Mouse (Mus musculus) midbrain, embryonic 13.5 days (tissue): ENCODE results near the gene Cdh1. TPM values are rescaled to one million over a fixed set of nuclear protein-coding genes. Genes with fewer than 3 reads are reported as not detected.

Source experiments
- ATAC-seq: fragments of 200-750 bp; cut with Nextera tagmentation; 2 replicates; pipeline ENCODE4 v1.8.0; 2017; ENCODE audit warnings: mild to moderate bottlenecking, moderate TSS enrichment, moderate library complexity
- H3K27ac ChIP-seq: fragments of 300-500 bp; sonication (generic); 2 replicates; pipeline ENCODE4 v1.5.1; 2015; ENCODE audit warnings: inconsistent platforms, mild to moderate bottlenecking, moderate library complexity
- H3K27me3 ChIP-seq: fragments of 300-500 bp; sonication (generic); 2 replicates; pipeline ENCODE4 v1.6.1; 2015; ENCODE audit warnings: mild to moderate bottlenecking, inconsistent platforms
- H3K36me3 ChIP-seq: fragments of 300-500 bp; sonication (generic); 2 replicates; pipeline ENCODE4 v1.6.1; 2015; ENCODE audit warnings: mild to moderate bottlenecking, inconsistent platforms
- H3K4me1 ChIP-seq: fragments of 300-500 bp; sonication (generic); replicated peaks from 2 replicates; pipeline ENCODE4 v1.6.1; 2015; ENCODE audit warnings: inconsistent platforms
- H3K4me2 ChIP-seq: fragments of 300-500 bp; sonication (generic); replicated peaks from 2 replicates; pipeline ENCODE4 v1.6.1; 2015; ENCODE audit warnings: moderate library complexity, mild to moderate bottlenecking, inconsistent platforms
- H3K4me3 ChIP-seq: fragments of 300-500 bp; sonication (generic); replicated peaks from 2 replicates; pipeline ENCODE4 v1.5.1; 2015; ENCODE audit warnings: mild to moderate bottlenecking, inconsistent platforms
- H3K9ac ChIP-seq: fragments of 300-500 bp; sonication (generic); replicated peaks from 2 replicates; pipeline ENCODE4 v1.6.1; 2015; ENCODE audit warnings: mild to moderate bottlenecking, inconsistent platforms
- H3K9me3 ChIP-seq: fragments of 300-500 bp; sonication (generic); 2 replicates; pipeline ENCODE4 v1.6.1; 2016; ENCODE audit warnings: mild to moderate bottlenecking, inconsistent platforms
- WGBS: fragments of 180-500 bp; shearing (Covaris S2); methylation state at CpG from one replicate; pipeline ENCODE4 v1.1.7; 2015; 5-methylcytosine and 5-hydroxymethylcytosine counted together
- polyA plus RNA-seq: library from polyadenylated mRNA; unstranded; fragments of >200 nt; fragmentation: Nextera tagmentation; extraction: Ambion mirVana; gene quantifications from 2 replicates; pipeline ENCODE4 v1.2.1, GENCODE M21; 2015

The Cdh1 gene
- polyA plus RNA-seq, 1 experiment from 2014 or later, result 3.3 TPM

DNA sequence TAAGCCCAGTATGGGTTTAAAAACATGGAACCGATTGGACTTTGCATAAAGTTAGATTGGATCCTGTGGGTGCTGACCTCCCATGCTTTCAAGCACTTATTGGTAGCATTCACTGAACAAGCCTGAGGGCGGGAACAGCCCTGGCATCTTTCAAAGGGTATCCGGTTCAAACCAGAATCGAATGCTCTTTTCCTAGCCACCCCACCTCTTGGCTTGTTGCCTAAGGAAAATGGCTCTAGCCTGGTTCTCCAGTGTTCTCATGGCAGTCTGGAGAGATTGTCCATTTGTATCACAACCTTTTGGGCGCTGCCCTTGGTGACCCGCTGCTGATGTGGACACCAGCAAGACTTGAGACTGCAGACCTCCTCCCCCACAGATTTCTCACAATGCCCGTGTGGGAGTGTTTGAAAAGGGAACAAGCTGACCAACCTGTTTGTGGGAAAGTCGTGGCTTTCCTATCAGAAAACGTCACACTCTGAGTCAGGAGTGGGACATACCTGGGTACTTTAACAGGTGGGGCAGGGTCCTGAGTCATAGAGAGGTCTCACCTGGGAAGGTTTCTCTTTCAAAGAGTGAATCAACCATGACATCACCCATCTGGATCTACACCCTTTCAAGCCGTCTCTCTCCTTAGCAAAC, 12.6 kb downstream of the Cdh1 start:
- no peak for ATAC-seq
- no peaks in the 10 kb centered on the region for H3K36me3 ChIP-seq
- no peak overlapping the region for H3K27ac ChIP-seq
- H3K4me1 ChIP-seq, result peaks cover 6% of the 10 kb centered on the region
- H3K4me2 ChIP-seq, result no peak overlapping the region
- no peaks in the 10 kb centered on the region for H3K9me3 ChIP-seq
- H3K9ac ChIP-seq, result no peak overlapping the region
- 80% methylated on average over 10 of the region's 10 CpGs for WGBS
- 0 out of 2 replicates have a peak, but pooled peaks cover 4% of the 10 kb centered on the region for H3K27me3 ChIP-seq
- H3K4me3 ChIP-seq, result no peak overlapping the region

- 38% methylated on average over 4 of the region's 4 CpGs for WGBS
- H3K36me3 ChIP-seq, result no peaks in the 10 kb centered on the region
- no peak overlapping the region for H3K4me2 ChIP-seq
- 0 out of 2 replicates have a peak, but pooled peaks cover 4% of the 10 kb centered on the region for H3K27me3 ChIP-seq
- H3K27ac ChIP-seq, result no peak overlapping the region
- peaks cover 6% of the 10 kb centered on the region for H3K4me1 ChIP-seq
- H3K9me3 ChIP-seq, result no peaks in the 10 kb centered on the region
- ATAC-seq, result no peak
- no peak overlapping the region for H3K9ac ChIP-seq
- H3K4me3 ChIP-seq, result no peak overlapping the region
Observed at GRCm38 (mm10) chr8:106616679-106617078, 13.5 kb downstream of the Cdh1 start.

DNA sequence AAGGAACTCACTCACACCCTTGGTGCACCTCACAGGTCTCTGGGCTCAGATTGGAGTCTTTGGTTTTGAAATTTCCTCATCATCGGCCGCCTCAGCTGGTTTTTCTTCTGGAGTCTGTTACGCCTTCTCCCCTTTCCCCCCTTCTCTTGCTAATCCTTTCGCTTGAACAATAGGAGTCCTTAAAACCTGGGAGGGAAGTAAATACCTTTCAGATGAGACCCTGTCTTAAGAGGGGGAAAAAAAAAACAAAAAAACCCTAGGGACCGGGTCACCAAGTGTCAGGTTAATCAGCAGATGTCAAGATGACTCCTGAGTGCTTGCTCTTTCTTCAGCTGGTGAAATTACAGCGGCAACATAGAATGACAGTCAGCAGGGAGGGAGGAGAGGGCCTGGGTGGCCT, 14.0 kb downstream of the Cdh1 start:
- Histone ChIP-seq H3K27ac (no peak overlapping the region), H3K9me3 (no peaks in the 10 kb centered on the region), H3K27me3 (0 out of 2 replicates have a peak, but pooled peaks cover 4% of the 10 kb centered on the region), H3K36me3 (no peaks in the 10 kb centered on the region), H3K4me3 (no peak overlapping the region), H3K4me1 (peaks cover 6% of the 10 kb centered on the region), H3K9ac (no peak overlapping the region), H3K4me2 (no peak overlapping the region)
- WGBS, result 11% methylated on average over 6 of the region's 6 CpGs
- ATAC-seq, result no peak

GRCm38 (mm10) chr8:106617865-106618264, 14.7 kb downstream of the Cdh1 start:
- H3K36me3 ChIP-seq, result no peaks in the 10 kb centered on the region
- no peak overlapping the region for H3K27ac ChIP-seq
- WGBS, result 75% methylated on average over 6 of the region's 6 CpGs
- H3K4me2 ChIP-seq, result no peak overlapping the region
- no peaks in the 10 kb centered on the region for H3K9me3 ChIP-seq
- no peak overlapping the region for H3K4me3 ChIP-seq
- H3K4me1 ChIP-seq, result peaks cover 6% of the 10 kb centered on the region
- 0 out of 2 replicates have a peak, but pooled peaks cover 4% of the 10 kb centered on the region for H3K27me3 ChIP-seq
- H3K9ac ChIP-seq, result no peak overlapping the region
- ATAC-seq, result no peak

DNA sequence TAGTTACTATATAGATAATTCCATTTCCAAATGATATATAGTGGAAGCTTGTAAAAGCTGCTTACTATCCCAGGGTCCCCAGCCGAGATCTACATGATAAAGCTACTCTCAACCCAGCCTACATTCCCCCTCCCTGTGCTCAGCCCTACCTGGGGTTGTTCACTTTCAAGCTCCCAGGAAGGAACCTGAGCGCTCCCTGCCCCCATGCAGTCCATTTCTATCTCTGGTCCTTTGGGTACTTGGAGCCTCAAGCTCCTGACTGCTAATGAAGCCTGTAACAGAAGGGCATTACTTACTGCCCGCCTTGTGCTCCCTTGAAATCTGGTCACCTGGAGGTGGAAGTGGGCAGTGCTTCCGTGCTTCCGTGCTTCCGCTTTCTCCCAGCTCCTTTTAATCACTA, 15.2 kb downstream of the Cdh1 start:
- H3K4me1 ChIP-seq, result peaks cover 6% of the 10 kb centered on the region
- H3K4me3 ChIP-seq, result no peak overlapping the region
- H3K9me3 ChIP-seq, result no peaks in the 10 kb centered on the region
- H3K9ac ChIP-seq, result no peak overlapping the region
- ATAC-seq, result no peak
- H3K27ac ChIP-seq, result no peak overlapping the region
- no peaks in the 10 kb centered on the region for H3K36me3 ChIP-seq
- H3K27me3 ChIP-seq, result 0 out of 2 replicates have a peak, but pooled peaks cover 4% of the 10 kb centered on the region
- 68% methylated on average over 6 of the region's 6 CpGs for WGBS
- no peak overlapping the region for H3K4me2 ChIP-seq

DNA sequence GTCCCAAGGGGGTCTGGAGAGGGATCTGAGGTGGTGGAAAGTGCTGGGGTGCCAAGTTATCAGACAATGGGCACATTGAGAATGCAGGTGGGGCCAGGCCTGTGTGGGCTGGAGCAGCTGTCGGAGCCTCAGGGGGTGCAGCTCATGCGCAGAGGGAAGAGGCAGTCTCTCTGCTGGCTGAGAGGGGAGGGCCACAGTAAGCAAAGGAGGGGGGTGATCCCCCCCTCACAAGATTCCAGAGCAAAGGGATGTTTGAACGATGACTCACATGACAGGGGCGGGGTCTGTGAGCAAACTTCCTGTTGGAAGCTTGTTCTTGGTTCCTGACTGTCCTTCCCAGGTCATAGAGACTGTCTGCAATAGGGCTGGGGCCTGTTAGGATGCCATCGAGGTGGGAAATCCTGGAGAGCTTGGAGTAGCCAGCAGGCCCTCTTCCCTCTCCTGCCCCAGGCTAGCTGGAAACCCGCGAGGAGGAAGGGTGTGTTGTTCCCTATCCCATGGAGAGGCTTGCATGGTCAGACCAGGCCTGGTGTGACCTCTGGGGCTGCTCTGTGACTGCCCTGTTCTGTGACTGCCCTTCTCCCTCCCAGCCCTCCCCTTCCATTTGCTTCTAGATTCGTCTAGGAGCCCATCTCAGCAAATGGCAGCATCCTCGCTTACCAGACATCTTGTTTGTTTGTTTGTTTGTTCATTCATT, 16.5 kb downstream of the Cdh1 start:
- Histone ChIP-seq H3K4me3 (no peak overlapping the region), H3K36me3 (no peaks in the 10 kb centered on the region), H3K27ac (no peak overlapping the region), H3K27me3 (0 out of 2 replicates have a peak, but pooled peaks cover 4% of the 10 kb centered on the region), H3K4me2 (no peak overlapping the region), H3K9me3 (no peaks in the 10 kb centered on the region), H3K9ac (no peak overlapping the region), H3K4me1 (peaks cover 6% of the 10 kb centered on the region)
- 61% methylated on average over 9 of the region's 9 CpGs for WGBS
- peak; percentile 45 for ATAC-seq

- 97% methylated on average over 2 of the region's 2 CpGs for WGBS
- Histone ChIP-seq H3K27me3 (0 out of 2 replicates have a peak, but pooled peaks cover 4% of the 10 kb centered on the region), H3K9ac (no peak overlapping the region), H3K4me1 (peaks cover 6% of the 10 kb centered on the region), H3K36me3 (no peaks in the 10 kb centered on the region), H3K9me3 (no peaks in the 10 kb centered on the region), H3K4me2 (no peak overlapping the region), H3K27ac (no peak overlapping the region), H3K4me3 (no peak overlapping the region)
- no peak for ATAC-seq
Observed at GRCm38 (mm10) chr8:106620488-106620887, 17.3 kb downstream of the Cdh1 start.

DNA sequence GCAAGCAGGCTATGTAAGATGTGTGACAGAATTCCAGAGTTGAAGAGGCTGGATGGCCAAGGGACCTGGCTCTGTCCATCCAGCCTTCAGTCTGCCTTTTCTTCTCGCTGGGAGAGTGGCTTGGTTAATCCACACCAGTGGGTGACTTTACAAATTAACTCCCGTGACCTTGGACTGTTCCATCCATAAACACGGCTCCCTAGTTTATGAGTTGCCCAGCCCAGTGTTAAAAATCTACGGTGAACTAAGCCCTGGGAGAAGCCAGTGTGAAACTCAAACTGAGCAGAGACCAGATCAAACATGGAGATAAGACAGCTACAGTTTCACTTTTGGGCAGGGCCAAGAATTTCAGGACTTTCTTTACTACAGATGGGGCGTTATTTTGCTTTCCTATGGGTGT, 19.9 kb downstream of the Cdh1 start:
- Histone ChIP-seq H3K4me1 (peaks cover 6% of the 10 kb centered on the region), H3K27ac (no peak overlapping the region), H3K27me3 (no peaks in the 10 kb centered on the region), H3K9me3 (no peaks in the 10 kb centered on the region), H3K4me3 (no peak overlapping the region), H3K9ac (no peak overlapping the region), H3K4me2 (no peak overlapping the region), H3K36me3 (no peaks in the 10 kb centered on the region)
- WGBS, result 82% methylated on average over 5 of the region's 5 CpGs
- no peak for ATAC-seq

GRCm38 (mm10) chr8:106623451-106623850, 20.3 kb downstream of the Cdh1 start:
- H3K9ac ChIP-seq, result no peak overlapping the region
- no peak for ATAC-seq
- H3K27me3 ChIP-seq, result no peaks in the 10 kb centered on the region
- H3K4me3 ChIP-seq, result no peak overlapping the region
- no peaks in the 10 kb centered on the region for H3K9me3 ChIP-seq
- no peak overlapping the region for H3K4me2 ChIP-seq
- WGBS, result over 99% methylated on average over 3 of the region's 3 CpGs
- H3K36me3 ChIP-seq, result no peaks in the 10 kb centered on the region
- H3K4me1 ChIP-seq, result peaks cover 6% of the 10 kb centered on the region
- H3K27ac ChIP-seq, result no peak overlapping the region

DNA sequence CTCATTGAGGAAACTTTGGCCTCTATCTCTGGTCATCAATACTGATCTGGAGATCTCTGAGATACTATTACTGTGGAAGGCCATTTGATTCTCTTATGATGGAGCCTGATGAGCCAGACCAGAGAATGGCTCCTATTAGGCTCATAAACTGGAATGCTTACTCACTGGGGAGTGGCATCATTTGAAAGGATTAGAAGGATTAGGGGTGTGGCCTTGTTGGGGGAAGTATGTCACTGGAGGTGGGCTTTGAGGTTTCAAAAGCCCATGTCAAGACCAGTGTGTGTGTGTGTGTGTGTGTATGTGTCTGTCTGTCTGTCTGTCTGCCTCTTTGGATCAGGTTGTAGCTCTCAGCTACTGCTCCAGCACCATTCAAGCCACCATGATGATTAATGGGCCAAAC, 20.8 kb downstream of the Cdh1 start:
- no peak overlapping the region for H3K4me3 ChIP-seq

DNA sequence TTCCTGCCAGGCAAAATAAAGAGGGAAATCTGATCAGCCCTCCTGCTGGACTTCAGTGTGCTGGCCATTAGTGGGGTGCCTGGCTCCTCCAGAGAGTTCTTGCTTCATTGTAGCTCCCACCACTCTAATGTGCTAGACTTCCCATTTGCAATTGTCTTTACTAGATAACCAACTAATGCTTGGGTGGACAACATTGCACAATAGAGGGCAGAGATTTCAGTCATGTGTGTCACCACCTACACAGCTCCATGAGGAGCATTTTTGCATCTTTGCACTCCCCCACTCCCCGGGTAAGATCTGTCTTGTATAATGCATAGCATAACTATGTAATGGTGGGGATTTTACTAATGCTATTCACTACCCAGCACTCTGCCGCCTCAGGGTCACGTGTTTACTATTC, 21.6 kb downstream of the Cdh1 start:
- WGBS, result 89% methylated on average over 3 of the region's 3 CpGs
- Histone ChIP-seq H3K4me3 (no peak overlapping the region), H3K4me1 (peaks cover 1% of the 10 kb centered on the region), H3K4me2 (no peak overlapping the region), H3K27me3 (no peaks in the 10 kb centered on the region), H3K9ac (no peak overlapping the region), H3K36me3 (no peaks in the 10 kb centered on the region), H3K27ac (no peak overlapping the region), H3K9me3 (no peaks in the 10 kb centered on the region)
- ATAC-seq, result no peak

More for the DNA sequence above, 20.8 kb downstream of the Cdh1 start:
- Histone ChIP-seq H3K27ac (no peak overlapping the region), H3K9me3 (no peaks in the 10 kb centered on the region), H3K27me3 (no peaks in the 10 kb centered on the region), H3K4me1 (peaks cover 6% of the 10 kb centered on the region), H3K4me2 (no peak overlapping the region), H3K36me3 (no peaks in the 10 kb centered on the region), H3K9ac (no peak overlapping the region)
- ATAC-seq, result no peak

GRCm38 (mm10) chr8:106626096-106626865, 23.1 kb downstream of the Cdh1 start:
- H3K4me1 ChIP-seq, result no peaks in the 10 kb centered on the region

More at GRCm38 (mm10) chr8:106626096-106626865, 23.1 kb downstream of the Cdh1 start:
- Histone ChIP-seq H3K9me3 (no peaks in the 10 kb centered on the region), H3K27me3 (no peaks in the 10 kb centered on the region), H3K4me2 (no peak overlapping the region), H3K4me3 (no peak overlapping the region), H3K27ac (no peak overlapping the region), H3K36me3 (no peaks in the 10 kb centered on the region), H3K9ac (no peak overlapping the region)
- 60% methylated on average over 9 of the region's 9 CpGs for WGBS
- ATAC-seq, result no peak
